Mouse (Mus musculus) intestine, postnatal 0 days (tissue): ENCODE measurements at regions not wholly inside any gene's neighbourhood (a gene's known extent, or its start where the extent isn't known, plus 50 kb on each side); places are given as distances from the start of the nearest gene placed in this dataset.

Experiments used
- ATAC-seq: fragments of 200-750 bp; cut with Nextera tagmentation; 2 replicates; pipeline ENCODE4 v1.8.0; 2017; ENCODE audit warnings: mild to moderate bottlenecking, moderate TSS enrichment, moderate library complexity
- H3K27ac ChIP-seq: fragments of 300-500 bp; sonication (generic); 2 replicates; pipeline ENCODE4 v1.5.1; 2014; ENCODE audit warnings: mild to moderate bottlenecking, low read depth, low read length, moderate library complexity
- H3K27me3 ChIP-seq: fragments of 300-500 bp; sonication (generic); replicated peaks from 2 replicates; pipeline ENCODE4 v1.6.1; 2014; ENCODE audit warnings: low read length, mixed read lengths; ENCODE audit not compliant: control insufficient read depth, insufficient read depth
- H3K36me3 ChIP-seq: fragments of 300-500 bp; sonication (generic); 2 replicates; pipeline ENCODE4 v1.6.1; 2014; ENCODE audit warnings: mild to moderate bottlenecking, moderate library complexity; ENCODE audit not compliant: control insufficient read depth, insufficient read depth
- H3K4me1 ChIP-seq: fragments of 300-500 bp; sonication (generic); replicated peaks from 2 replicates; pipeline ENCODE4 v1.6.1; 2014; ENCODE audit warnings: antibody characterized with exemption, low read length, mixed read lengths; ENCODE audit not compliant: control insufficient read depth, insufficient read depth
- H3K4me2 ChIP-seq: fragments of 300-500 bp; sonication (generic); replicated peaks from 2 replicates; pipeline ENCODE4 v1.6.1; 2014; ENCODE audit warnings: low read depth, mild to moderate bottlenecking, moderate library complexity
- H3K4me3 ChIP-seq: fragments of 300-500 bp; sonication (generic); 2 replicates; pipeline ENCODE4 v1.5.1; 2014; ENCODE audit warnings: low read depth, low read length
- H3K9ac ChIP-seq: fragments of 300-500 bp; sonication (generic); 2 replicates; pipeline ENCODE4 v1.6.1; 2014; ENCODE audit warnings: mild to moderate bottlenecking, low read depth, low read length
- H3K9me3 ChIP-seq: fragments of 300-500 bp; sonication (generic); 2 replicates; pipeline ENCODE4 v1.6.1; 2016; ENCODE audit warnings: mixed run types; ENCODE audit not compliant: control insufficient read depth
- CTCF ChIP-seq: sonication (generic); IDR thresholded peaks from 2 replicates; pipeline ENCODE4 v1.5.1; 2016; ENCODE audit warnings: low read depth, mild to moderate bottlenecking, control low read depth, antibody characterized with exemption, moderate library complexity
- WGBS: fragments of 180-500 bp; shearing (Covaris S2); extraction: QIAGEN DNeasy Blood & Tissue Kit; methylation state at CpG from one replicate; pipeline ENCODE4 v1.1.7; 2014; 5-methylcytosine and 5-hydroxymethylcytosine counted together

GRCm38 (mm10) chr12:94645302-94645701 lies 1046.7 kb upstream of the Flrt2 start:
- Histone ChIP-seq H3K4me3 (no peak overlapping the region), H3K9ac (no peak overlapping the region), H3K4me2 (no peak overlapping the region), H3K36me3 (no peaks in the 10 kb centered on the region), H3K9me3 (no peaks in the 10 kb centered on the region), H3K4me1 (no peaks in the 10 kb centered on the region), H3K27me3 (no peaks in the 10 kb centered on the region), H3K27ac (no peak overlapping the region)
- 56% methylated on average over 2 of the region's 2 CpGs for WGBS
- no peak for TF ChIP-seq CTCF
- ATAC-seq = no peak

- Histone ChIP-seq H3K9me3 (no peaks in the 10 kb centered on the region), H3K4me2 (no peak overlapping the region), H3K4me3 (no peak overlapping the region), H3K36me3 (no peaks in the 10 kb centered on the region), H3K9ac (no peak overlapping the region), H3K27me3 (no peaks in the 10 kb centered on the region), H3K27ac (no peak overlapping the region), H3K4me1 (no peaks in the 10 kb centered on the region)
- no peak for ATAC-seq
- WGBS = 77% methylated on average over 1 of the region's 1 CpGs
- no peak for TF ChIP-seq CTCF
These were observed 1022.0 kb upstream of the Flrt2 start for GRCm38 (mm10) chr12:94670035-94670434.

- Histone ChIP-seq H3K9me3 (no peaks in the 10 kb centered on the region), H3K36me3 (no peaks in the 10 kb centered on the region), H3K4me3 (no peak overlapping the region), H3K9ac (no peak overlapping the region), H3K27ac (no peak overlapping the region), H3K4me2 (no peak overlapping the region), H3K27me3 (no peaks in the 10 kb centered on the region), H3K4me1 (no peaks in the 10 kb centered on the region)
- ATAC-seq = no peak
- TF ChIP-seq CTCF = no peak
- 86% methylated on average over 2 of the region's 2 CpGs for WGBS
These were observed 1017.1 kb upstream of the Flrt2 start for GRCm38 (mm10) chr12:94674925-94675324.

GRCm38 (mm10) chr12:94691341-94692029 lies 1000.5 kb upstream of the Flrt2 start:
- ATAC-seq = no peak
- H3K4me1 ChIP-seq = no peaks in the 10 kb centered on the region
- H3K4me2 ChIP-seq = no peak overlapping the region
- no peaks in the 10 kb centered on the region for H3K36me3 ChIP-seq
- no peak overlapping the region for H3K9ac ChIP-seq
- no peak overlapping the region for H3K27ac ChIP-seq
- H3K4me3 ChIP-seq = no peak overlapping the region
- no peaks in the 10 kb centered on the region for H3K9me3 ChIP-seq
- 88% methylated on average over 2 of the region's 2 CpGs for WGBS
- TF ChIP-seq CTCF = no peak
- H3K27me3 ChIP-seq = no peaks in the 10 kb centered on the region

DNA sequence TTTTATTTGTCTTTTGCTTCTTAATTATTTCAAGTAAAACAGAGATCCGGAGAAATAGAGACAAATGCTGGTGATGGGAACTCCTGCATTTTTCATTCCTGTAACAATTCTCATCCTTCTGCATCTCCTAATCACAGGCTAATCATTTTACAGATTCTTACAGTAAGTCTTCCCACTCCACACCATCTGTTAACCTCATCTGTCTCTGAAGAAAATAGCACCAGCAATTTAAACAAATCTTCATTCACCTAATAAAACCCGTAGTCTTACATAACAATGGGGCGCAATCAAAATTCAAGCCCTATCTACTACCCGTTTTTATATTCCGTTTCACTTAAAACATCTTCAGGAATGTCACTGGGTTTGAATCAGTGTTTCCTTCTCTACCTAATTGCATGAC lies 960.6 kb upstream of the Flrt2 start:
- no peak overlapping the region for H3K4me2 ChIP-seq
- no peak overlapping the region for H3K27ac ChIP-seq
- no peaks in the 10 kb centered on the region for H3K36me3 ChIP-seq
- ATAC-seq = no peak
- no peaks in the 10 kb centered on the region for H3K27me3 ChIP-seq
- WGBS = 81% methylated on average over 5 of the region's 5 CpGs
- no peak overlapping the region for H3K9ac ChIP-seq
- H3K4me1 ChIP-seq = no peaks in the 10 kb centered on the region
- no peaks in the 10 kb centered on the region for H3K9me3 ChIP-seq
- H3K4me3 ChIP-seq = no peak overlapping the region
- no peak for TF ChIP-seq CTCF

- no peaks in the 10 kb centered on the region for H3K9me3 ChIP-seq
- WGBS = 68% methylated on average over 4 of the region's 4 CpGs
These were observed 958.8 kb upstream of the Flrt2 start for GRCm38 (mm10) chr12:94733179-94733578.

GRCm38 (mm10) chr12:94737263-94737662 lies 954.8 kb upstream of the Flrt2 start:
- no peaks in the 10 kb centered on the region for H3K36me3 ChIP-seq
- no peak for TF ChIP-seq CTCF
- H3K4me1 ChIP-seq = no peaks in the 10 kb centered on the region
- H3K27ac ChIP-seq = no peak overlapping the region
- H3K4me3 ChIP-seq = no peak overlapping the region
- H3K9ac ChIP-seq = no peak overlapping the region
- no peaks in the 10 kb centered on the region for H3K9me3 ChIP-seq
- H3K4me2 ChIP-seq = no peak overlapping the region
- 61% methylated on average over 4 of the region's 4 CpGs for WGBS
- no peak for ATAC-seq
- H3K27me3 ChIP-seq = no peaks in the 10 kb centered on the region

More at GRCm38 (mm10) chr12:94733179-94733578, 958.8 kb upstream of the Flrt2 start:
- H3K27ac ChIP-seq = no peak overlapping the region
- no peak overlapping the region for H3K4me3 ChIP-seq
- no peaks in the 10 kb centered on the region for H3K27me3 ChIP-seq
- no peak for TF ChIP-seq CTCF
- no peak for ATAC-seq
- H3K36me3 ChIP-seq = no peaks in the 10 kb centered on the region
- no peaks in the 10 kb centered on the region for H3K4me1 ChIP-seq
- no peak overlapping the region for H3K4me2 ChIP-seq
- H3K9ac ChIP-seq = no peak overlapping the region
